Mouse (Mus musculus) midbrain, embryonic 16.5 days (tissue): ENCODE results near the gene Reg4. TPM values are rescaled to one million over a fixed set of nuclear protein-coding genes. Genes with fewer than 3 reads are reported as not detected.

Experiments used
- ATAC-seq: fragments of 200-750 bp; cut with Nextera tagmentation; 2 replicates; pipeline ENCODE4 v1.8.0; 2017; ENCODE audit warnings: moderate TSS enrichment
- H3K27ac ChIP-seq: fragments of 300-500 bp; sonication (generic); 2 replicates; pipeline ENCODE4 v1.5.1; 2014; ENCODE audit warnings: mild to moderate bottlenecking, low read length, mixed read lengths
- H3K27me3 ChIP-seq: fragments of 300-500 bp; sonication (generic); 2 replicates; pipeline ENCODE4 v1.6.1; 2014; ENCODE audit warnings: low read depth, low read length, mixed read lengths; ENCODE audit not compliant: control insufficient read depth, insufficient read depth
- H3K36me3 ChIP-seq: fragments of 300-500 bp; sonication (generic); 2 replicates; pipeline ENCODE4 v1.6.1; 2014; ENCODE audit warnings: mild to moderate bottlenecking, low read length, moderate library complexity, mixed read lengths; ENCODE audit not compliant: control insufficient read depth, insufficient read depth
- H3K4me1 ChIP-seq: fragments of 300-500 bp; sonication (generic); 2 replicates; pipeline ENCODE4 v1.6.1; 2014; ENCODE audit warnings: mild to moderate bottlenecking, low read length, mixed read lengths; ENCODE audit not compliant: control insufficient read depth, insufficient read depth
- H3K4me2 ChIP-seq: fragments of 300-500 bp; sonication (generic); 2 replicates; pipeline ENCODE4 v1.6.1; 2014; ENCODE audit warnings: mild to moderate bottlenecking, low read length, mixed read lengths
- H3K4me3 ChIP-seq: fragments of 300-500 bp; sonication (generic); 2 replicates; pipeline ENCODE4 v1.5.1; 2014; ENCODE audit warnings: low read depth, mild to moderate bottlenecking, low read length, moderate library complexity, mixed read lengths
- H3K9ac ChIP-seq: fragments of 300-500 bp; sonication (generic); 2 replicates; pipeline ENCODE4 v1.6.1; 2014; ENCODE audit warnings: low read depth, low read length, mixed read lengths
- H3K9me3 ChIP-seq: fragments of 300-500 bp; sonication (generic); replicated peaks from 2 replicates; pipeline ENCODE4 v1.6.1; 2014; ENCODE audit warnings: mild to moderate bottlenecking, low read length, mixed read lengths; ENCODE audit not compliant: control insufficient read depth, poor library complexity, severe bottlenecking
- WGBS: fragments of 180-500 bp; shearing (Covaris S2); extraction: QIAGEN DNeasy Blood & Tissue Kit; methylation state at CpG from one replicate; pipeline ENCODE4 v1.1.7; 2014; 5-methylcytosine and 5-hydroxymethylcytosine counted together
- polyA plus RNA-seq: library from polyadenylated mRNA; unstranded; fragments of >200 nt; fragmentation: Nextera tagmentation; extraction: Ambion mirVana; gene quantifications from 2 replicates; pipeline ENCODE4 v1.2.1, GENCODE M21; 2015

Reg4 gene
- polyA plus RNA-seq, 1 experiment from 2014 or later: not detected

DNA sequence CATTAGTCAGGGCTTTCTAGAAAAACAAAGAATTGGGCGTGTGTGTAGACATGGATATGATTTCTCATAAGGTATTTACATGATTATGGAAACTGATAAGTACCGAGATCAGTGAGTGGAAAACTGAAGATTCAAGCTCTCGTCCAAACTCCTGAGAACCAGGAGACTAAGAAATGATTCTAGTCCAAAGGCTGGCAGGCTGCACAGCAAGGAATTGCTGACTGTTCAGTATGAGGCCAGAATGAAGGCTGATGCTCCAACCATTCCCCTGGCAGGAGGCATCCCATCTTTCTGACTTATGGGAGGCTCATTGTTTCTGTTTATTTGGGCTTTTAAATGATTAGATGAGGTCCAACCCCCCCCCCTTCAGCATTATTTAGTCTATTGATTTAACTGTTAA, 38.6 kb downstream of the Reg4 start:
- no peak for ATAC-seq

DNA sequence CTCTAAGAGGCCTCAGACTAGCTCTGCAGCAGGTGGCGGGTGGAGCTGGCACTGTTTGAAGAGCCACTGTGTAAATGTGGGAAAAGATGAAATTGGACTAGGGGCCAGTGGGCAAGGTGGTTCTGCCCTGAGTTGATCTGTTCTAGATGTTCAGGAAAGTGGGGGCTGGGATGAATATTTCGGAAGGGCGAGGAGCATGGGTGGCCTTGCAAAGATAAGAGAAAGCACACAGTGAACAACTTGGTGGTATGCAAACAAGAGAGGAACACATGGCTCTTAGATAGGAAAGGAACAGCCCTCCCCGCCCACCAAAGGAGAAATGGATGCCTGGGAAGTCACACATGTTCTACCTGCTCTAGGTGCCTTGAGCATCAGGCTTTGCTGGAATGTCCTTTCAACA, 39.5 kb downstream of the Reg4 start:
- Histone ChIP-seq H3K27me3 (no peaks in the 10 kb centered on the region), H3K9ac (no peak overlapping the region), H3K27ac (no peak overlapping the region), H3K4me3 (no peak overlapping the region), H3K9me3 (no peaks in the 10 kb centered on the region), H3K36me3 (no peaks in the 10 kb centered on the region), H3K4me1 (no peaks in the 10 kb centered on the region), H3K4me2 (no peak overlapping the region)
- no peak for ATAC-seq
- WGBS: 95% methylated on average over 4 of the region's 4 CpGs

More for the DNA sequence above, 38.6 kb downstream of the Reg4 start:
- H3K4me3 ChIP-seq: no peak overlapping the region
- H3K36me3 ChIP-seq: no peaks in the 10 kb centered on the region
- no peak overlapping the region for H3K9ac ChIP-seq
- no peak overlapping the region for H3K27ac ChIP-seq
- H3K4me2 ChIP-seq: no peak overlapping the region
- H3K9me3 ChIP-seq: no peaks in the 10 kb centered on the region
- no peaks in the 10 kb centered on the region for H3K27me3 ChIP-seq
- 82% methylated on average over 3 of the region's 3 CpGs for WGBS
- H3K4me1 ChIP-seq: no peaks in the 10 kb centered on the region

DNA sequence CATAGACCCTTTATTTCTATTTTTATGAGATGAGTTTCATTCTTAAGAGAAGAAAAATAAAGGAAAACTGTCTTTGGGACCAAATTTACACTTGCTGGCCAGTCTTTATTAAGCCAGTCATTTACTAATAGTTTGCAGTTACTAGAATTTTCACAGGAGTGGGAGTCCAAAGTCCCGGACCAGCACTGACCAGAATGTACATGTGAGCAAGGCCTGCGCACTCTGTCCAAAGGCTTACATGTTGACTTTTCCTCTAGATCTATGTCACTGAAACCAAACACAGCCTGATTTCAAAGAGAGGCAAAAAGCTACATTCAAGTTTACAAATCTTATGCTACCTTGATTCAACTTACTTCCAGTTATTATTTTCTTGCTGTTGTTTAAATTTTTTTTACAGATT, 40.2 kb downstream of the Reg4 start:
- Histone ChIP-seq H3K36me3 (no peaks in the 10 kb centered on the region), H3K9ac (no peak overlapping the region), H3K4me2 (no peak overlapping the region), H3K9me3 (no peaks in the 10 kb centered on the region), H3K4me3 (no peak overlapping the region), H3K27me3 (no peaks in the 10 kb centered on the region), H3K4me1 (peaks cover 3% of the 10 kb centered on the region), H3K27ac (no peak overlapping the region)
- 97% methylated on average over 2 of the region's 2 CpGs for WGBS
- no peak for ATAC-seq

DNA sequence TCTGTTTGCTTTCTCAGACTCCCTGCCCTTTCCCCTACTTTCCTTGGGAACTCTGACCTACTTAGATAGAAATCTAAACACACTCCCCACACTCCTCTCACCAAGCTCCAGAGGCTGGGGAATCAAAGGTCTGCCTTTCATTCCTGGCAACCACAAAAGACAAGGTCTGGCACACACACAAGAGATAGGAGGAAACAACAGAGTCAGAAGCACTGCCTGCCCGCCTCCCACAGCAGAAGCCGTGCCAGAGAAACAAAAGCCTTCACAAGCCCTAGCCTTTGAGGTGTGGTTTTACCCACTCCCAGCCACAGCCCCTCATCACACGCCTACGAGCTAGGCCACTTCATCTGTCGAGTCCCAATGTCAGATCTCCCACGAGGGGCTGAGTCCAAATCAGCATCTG, 45.3 kb downstream of the Reg4 start:
- peak; percentile 71 for ATAC-seq
- WGBS: 7% methylated on average over 6 of the region's 6 CpGs
- no peak overlapping the region for H3K4me3 ChIP-seq
- no peaks in the 10 kb centered on the region for H3K36me3 ChIP-seq
- H3K27ac ChIP-seq: no peak overlapping the region
- no peak overlapping the region for H3K9ac ChIP-seq
- H3K4me1 ChIP-seq: peaks cover 6% of the 10 kb centered on the region
- H3K9me3 ChIP-seq: no peaks in the 10 kb centered on the region
- H3K4me2 ChIP-seq: no peak overlapping the region
- no peaks in the 10 kb centered on the region for H3K27me3 ChIP-seq

DNA sequence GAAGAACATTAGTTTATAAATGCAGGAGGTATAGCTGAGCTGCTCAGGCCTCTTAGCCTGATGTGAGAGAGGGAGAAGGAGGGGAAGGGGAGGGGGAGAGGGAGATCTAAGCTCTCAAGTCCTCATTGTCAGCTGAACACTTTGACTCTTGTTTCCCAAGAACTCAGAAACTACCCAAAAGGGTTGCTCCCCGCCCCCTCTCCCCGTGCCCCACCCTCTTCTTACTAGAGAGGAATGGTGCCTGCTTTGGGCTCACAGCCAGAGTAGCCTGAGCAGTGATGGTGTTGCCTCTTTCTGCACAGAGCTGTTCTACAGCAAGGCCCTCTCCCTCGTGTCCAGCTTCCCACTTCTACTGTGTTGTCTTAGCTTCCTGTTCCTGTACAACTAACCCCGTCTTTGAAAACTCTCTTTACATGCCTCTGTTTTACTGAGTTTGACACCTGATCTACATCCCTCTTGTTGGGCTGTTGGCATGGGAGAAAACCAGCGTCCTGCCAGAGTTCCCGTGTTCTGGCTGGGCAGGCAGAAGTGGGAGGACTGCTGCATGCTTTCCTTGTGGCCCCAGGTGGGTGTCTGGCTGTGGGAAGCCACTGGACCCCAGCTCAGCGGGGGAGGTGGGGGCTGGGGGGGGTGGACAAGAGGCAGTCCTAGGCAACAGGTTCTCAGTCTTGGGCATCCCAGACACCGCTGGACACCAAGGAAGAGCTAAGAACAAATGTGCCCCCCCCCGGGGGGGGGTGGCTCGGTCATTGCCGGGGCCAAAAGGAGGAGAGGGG, 51.9 kb downstream of the Reg4 start:
- H3K4me2 ChIP-seq: no peak overlapping the region
- H3K36me3 ChIP-seq: no peaks in the 10 kb centered on the region
- no peaks in the 10 kb centered on the region for H3K9me3 ChIP-seq
- no peak overlapping the region for H3K4me3 ChIP-seq
- H3K4me1 ChIP-seq: no peaks in the 10 kb centered on the region
- H3K9ac ChIP-seq: no peak overlapping the region
- H3K27me3 ChIP-seq: no peaks in the 10 kb centered on the region
- no peak for ATAC-seq
- WGBS: 58% methylated on average over 10 of the region's 11 CpGs
- H3K27ac ChIP-seq: no peak overlapping the region

DNA sequence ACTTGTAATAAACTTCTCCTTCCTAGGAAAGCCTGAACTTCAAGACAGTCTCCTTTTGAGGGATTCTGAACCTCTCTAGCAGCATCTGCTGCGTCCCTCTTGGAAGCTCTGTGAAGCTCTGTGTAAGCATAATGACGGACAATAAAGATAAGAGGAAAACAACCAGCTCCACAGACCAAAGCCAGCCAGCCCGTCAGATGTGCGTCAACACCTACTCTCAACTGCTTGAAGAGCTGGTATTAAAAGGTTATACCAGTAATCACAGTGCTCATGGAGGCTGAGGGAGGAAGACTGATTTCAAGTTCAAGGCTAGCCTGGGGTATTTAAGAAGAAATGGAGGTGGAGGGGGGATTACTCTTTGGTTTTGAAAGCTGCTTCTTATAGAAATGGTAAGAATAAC, 57.7 kb downstream of the Reg4 start:
- no peak for ATAC-seq
- Histone ChIP-seq H3K27ac (no peak overlapping the region), H3K4me3 (no peak overlapping the region), H3K4me1 (no peaks in the 10 kb centered on the region), H3K9ac (no peak overlapping the region), H3K36me3 (no peaks in the 10 kb centered on the region), H3K27me3 (no peaks in the 10 kb centered on the region), H3K9me3 (no peaks in the 10 kb centered on the region), H3K4me2 (no peak overlapping the region)
- WGBS: 86% methylated on average over 4 of the region's 4 CpGs

DNA sequence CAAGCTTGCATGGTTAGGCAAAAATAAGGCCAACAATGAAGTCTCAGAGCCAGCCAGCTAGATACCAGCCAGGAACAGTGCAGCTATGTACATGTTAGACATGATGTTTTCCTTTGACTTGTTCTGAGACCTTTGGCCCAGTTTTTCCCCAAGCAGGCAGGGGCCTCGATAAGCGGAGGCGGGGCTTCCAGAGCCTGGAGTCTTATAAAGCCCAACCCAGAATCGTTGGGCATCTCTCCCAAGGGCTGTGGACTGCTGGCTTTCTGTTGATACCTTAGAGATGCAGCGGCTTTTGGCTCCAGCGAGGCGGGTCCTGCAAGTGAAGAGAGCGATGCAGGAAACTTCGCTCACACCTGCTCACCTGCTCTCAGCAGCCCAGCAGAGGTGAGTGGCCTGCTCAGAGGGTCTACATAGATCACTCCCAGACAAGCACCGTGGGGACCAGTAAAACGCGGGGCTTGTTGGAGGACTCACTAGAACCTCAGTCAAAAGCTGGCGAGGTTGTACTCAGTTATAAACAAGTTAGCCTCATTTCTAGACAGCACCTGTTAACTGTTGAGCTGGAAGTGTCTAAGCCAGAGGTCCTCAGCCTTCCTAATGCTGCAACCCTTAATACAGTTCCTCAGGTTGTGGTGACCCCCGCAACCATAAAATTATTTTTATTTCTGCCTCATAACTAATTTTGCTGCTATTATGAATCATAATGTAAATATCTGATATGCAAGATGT, 58.4 kb downstream of the Reg4 start, which contains the start of gene Hmgcs2:
TSS of gene Hmgcs2 (plus strand) at position 232 of the 729 bp plus-strand sequence.
- H3K9me3 ChIP-seq: no peaks in the 10 kb centered on the region
- H3K27me3 ChIP-seq: no peaks in the 10 kb centered on the region
- no peak within 1 kb of the TSS for H3K4me3 ChIP-seq
- H3K4me2 ChIP-seq: peak within 1 kb of the TSS; percentile 26; the same call in 1 of the 2 replicates
- H3K36me3 ChIP-seq: no peaks in the 10 kb centered on the region
- no peak within 1 kb of the TSS for H3K27ac ChIP-seq
- 63% methylated on average over 14 of the region's 14 CpGs for WGBS
- ATAC-seq: peak; percentile 69; the same call in 1 of the 2 replicates
- no peaks in the 10 kb centered on the region for H3K4me1 ChIP-seq
- H3K9ac ChIP-seq: no peak within 1 kb of the TSS

DNA sequence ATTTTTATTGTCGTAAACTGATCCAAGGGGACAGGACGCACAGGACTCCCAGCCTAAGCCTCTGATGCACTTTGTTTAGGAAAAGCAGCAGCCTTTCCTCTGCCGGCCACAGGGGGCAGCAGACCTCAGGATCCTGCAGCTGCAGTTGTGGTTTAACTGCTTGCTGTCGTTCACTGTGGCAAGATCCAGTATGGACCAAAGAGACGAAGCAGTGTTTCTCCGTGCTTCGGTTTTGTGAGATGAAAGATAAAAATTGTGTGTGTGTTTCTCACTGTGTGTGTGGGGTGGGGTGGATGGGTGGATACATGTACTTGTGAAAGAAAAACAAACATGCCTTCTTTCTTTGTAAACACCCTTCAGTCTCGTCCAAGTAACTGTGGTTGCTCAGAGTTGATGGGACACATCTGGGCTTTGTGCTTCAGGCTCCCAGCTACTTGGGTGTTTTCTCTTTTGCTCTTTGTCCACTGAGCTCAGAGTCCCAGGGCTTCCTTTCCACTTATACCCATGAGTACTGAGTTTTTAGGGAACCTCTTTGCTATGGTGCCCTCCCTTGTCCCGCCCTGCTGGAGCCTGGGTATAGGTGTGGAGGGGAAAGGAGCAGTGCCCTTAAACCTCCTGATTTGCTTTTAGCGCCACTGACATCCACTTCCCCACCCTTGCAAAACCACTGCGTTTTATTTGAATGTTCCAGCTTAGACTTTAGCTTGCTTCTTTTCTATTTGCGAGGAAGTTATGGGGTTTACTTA, 59.1 kb downstream of the Reg4 start:
- Histone ChIP-seq H3K36me3 (no peaks in the 10 kb centered on the region), H3K4me1 (no peaks in the 10 kb centered on the region), H3K27ac (no peak overlapping the region), H3K27me3 (no peaks in the 10 kb centered on the region), H3K9me3 (no peaks in the 10 kb centered on the region), H3K4me3 (no peak overlapping the region), H3K9ac (no peak overlapping the region), H3K4me2 (peak overlapping the region; percentile 26; the same call in 1 of the 2 replicates)
- ATAC-seq: peak; percentile 92
- 42% methylated on average over 12 of the region's 12 CpGs for WGBS
